Mouse (Mus musculus): ENCODE measurements around the gene Pou2f1.
A peak's percentile ranks its signal among the peaks of the same experiment; 100 is the strongest.

Gene Pou2f1

DNA sequence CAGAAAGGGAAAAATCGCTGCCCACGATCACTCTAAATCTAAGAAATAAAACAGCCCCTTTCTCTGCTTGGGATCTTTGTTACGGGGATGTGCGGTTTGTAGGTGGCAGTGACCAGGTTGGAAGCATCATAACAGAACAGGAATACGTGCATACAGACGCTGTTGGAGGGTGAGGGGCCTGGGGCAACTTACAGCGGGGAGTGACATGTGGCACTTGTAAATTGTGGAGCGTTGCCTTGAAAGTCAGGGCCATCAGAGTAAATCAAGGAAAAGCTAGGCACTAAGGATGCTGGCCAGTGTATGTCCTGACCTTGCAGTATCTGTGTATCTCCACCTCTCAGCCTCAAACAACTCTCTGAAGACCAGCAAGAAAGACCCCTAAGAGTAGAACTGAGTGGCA lies 154.1 kb downstream of the Pou2f1 start:
- DNase-seq (ENCODE audit: low spot score), result no peak

DNA sequence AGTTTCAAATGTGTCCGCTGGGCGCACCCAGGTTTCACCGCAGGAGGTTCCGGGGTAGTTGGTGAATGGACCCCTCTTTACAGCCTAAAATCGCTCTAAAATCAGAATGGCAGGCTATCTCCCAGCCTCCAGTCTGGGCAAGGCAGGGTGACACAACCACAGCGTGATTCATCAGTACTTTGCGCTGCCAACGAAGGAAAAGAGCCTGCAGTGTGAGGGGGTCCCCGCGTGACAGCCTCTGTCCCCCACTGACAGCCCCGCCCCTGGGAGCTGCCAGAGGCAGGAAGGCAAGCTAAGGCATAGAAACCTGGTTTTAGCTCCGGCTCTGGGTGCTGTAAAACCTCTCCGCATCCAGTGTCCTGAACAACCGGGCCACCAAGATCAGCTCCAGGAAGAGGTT lies 157.1 kb downstream of the Pou2f1 start:
- DNase-seq (ENCODE audit: low spot score), result no peak

DNA sequence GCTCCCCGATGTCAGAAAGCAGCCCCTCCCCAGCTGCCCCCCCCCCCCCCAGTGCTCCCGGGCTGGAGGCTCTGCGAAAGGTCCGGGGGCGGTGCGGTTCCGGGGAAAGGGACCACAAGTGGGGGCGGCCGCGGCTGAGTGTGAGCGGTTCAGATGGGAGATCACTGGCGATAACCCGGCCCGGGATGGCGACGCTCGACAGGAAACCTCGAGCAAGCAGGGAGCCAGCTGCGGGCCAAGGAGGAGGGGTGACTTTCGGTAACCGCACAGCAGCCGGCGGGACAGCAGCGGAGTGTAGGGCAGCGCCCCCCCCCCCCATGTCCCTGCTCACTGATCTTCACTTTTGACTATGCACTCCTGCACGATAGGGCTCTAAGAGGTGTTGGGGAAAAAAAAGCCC lies 157.5 kb downstream of the Pou2f1 start:
- DNase-seq (ENCODE audit: low spot score), result no peak

DNA sequence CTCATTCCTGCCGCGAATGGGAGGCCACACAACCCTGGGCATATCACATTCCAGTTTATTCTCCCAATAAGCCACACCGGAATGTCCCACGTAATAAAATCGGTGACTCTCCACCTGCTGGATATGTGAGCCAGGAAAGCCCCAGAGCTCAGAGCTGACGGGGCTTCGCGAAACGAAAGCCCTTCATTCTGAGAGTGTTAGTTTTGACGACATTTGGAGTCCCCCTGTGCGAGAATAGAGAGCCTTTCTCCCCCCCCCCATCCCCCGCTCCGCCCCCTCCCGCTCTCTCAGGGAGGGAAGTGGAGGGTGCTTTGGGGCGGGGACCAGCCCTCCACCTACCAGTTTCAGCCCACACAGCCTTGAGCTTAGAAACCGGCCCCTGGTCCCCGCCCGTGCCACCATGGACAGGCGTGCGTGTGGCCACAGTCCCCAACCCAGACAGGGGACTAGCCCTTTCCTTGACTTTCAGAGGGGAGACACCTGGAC lies 158.0 kb downstream of the Pou2f1 start:
- DNase-seq (ENCODE audit: low spot score), result no peak

DNA sequence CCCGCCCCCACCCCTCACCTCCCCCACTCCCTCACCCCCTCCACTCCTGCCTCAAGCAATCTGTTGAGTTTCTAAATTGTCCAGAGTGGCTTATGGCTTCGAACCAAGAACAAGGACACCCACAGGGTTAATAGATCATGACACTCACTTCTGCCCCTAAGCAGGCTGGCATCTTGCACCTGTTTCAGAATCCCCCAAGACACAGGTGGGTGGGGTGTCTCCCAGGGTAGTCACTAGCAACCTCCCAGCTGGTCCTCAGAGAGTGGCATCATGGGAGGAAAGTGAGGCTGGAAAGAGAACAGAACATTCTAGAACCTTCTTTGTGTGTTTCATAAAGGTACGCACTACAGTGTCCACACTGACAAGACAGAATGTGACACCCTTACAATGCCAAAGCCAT lies 158.9 kb downstream of the Pou2f1 start:
- no peak for DNase-seq (ENCODE audit: low spot score)

DNA sequence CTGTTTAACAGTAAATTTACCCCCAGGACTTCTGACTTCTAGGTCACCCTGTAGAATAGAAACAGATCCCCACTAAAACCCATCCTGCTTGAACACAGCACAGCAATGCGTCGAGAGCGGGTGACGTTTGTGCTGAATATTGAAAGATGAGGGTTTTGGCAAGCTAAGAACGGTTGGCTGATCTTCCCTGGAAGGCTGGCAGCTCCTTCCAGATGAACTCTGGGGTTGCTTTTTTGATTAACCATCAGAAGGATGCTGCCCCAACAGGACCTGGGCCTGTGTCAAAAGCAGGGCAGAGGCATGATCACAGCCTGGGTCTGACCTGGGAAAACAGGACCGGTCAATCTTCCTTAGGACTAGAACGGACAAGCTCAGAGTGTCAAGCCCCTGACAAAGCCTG lies 160.3 kb downstream of the Pou2f1 start:
- DNase-seq (ENCODE audit: low spot score), result no peak

DNA sequence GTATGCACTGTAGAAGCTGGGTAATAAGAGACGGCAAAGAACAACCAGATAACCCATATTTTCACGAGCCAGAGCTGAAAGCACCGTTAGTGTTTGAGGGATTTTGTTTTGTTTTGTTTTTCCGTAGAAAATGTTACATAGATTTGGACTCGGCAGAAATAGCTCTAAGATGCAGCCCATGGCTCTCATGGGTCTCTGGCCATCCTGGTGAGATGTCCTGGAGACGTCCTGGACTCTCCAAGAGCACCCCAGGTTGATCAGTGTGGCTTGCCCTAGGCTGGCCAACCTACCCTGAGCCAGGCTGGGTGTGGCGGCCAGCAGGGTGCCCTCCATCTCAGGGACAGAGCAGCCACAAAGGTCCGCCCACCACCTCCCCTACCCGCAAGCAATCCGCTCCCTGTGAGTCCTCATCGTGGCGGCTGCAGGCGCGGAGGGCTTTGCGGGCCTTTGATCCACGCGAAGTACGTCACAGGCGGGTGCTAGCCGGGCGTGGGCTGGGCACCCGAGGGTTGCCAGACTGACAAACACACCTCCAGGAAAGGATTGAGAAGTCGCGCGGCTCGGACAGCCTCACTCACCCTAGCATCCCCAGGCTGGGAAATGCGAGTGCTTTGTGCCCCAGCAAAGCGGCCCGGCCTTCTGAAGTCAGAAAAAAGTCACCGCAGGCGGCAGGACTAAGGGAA lies 161.8 kb downstream of the Pou2f1 start:
- peak; percentile 55 for DNase-seq (ENCODE audit: low spot score)

DNA sequence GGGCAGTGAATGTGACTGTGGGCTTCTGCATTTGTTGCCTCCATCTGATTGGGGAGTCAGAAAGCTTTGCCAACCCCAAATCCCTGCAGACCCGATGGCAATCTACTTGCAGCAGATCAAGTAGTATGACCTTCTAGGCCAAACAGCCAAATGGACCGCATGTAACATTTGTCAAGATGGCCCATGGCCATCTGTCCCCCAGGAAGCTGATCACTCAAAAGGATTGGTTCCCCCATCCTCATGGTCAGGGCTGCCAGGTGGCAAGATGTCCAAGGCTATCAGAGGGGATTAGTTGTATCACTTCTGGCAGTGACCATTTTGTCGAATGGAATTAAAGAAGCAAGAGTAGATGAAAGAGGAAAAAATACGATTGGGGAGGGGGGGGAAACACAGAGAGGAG lies 163.3 kb downstream of the Pou2f1 start:
- no peak for DNase-seq (ENCODE audit: low spot score)

DNA sequence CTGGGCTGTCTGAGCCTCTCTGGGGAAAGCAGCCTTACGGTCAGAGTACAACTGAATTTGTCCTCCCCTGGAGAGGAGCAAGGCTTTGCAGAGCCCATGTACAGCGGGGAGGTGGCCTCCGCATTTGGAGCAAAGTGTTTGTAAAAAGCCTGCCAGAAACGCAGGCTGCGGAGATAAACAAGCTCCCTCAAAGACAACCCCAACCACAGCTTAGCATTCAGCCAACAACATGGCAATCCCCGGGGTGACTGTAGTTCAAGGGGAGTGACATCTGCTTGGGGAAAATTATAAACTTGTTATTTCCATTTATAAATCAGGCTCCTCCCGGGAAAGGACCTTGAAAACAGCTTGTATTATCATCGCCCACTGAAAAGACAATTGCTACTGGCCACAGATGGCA lies 164.9 kb downstream of the Pou2f1 start:
- DNase-seq (ENCODE audit: low spot score), result no peak

DNA sequence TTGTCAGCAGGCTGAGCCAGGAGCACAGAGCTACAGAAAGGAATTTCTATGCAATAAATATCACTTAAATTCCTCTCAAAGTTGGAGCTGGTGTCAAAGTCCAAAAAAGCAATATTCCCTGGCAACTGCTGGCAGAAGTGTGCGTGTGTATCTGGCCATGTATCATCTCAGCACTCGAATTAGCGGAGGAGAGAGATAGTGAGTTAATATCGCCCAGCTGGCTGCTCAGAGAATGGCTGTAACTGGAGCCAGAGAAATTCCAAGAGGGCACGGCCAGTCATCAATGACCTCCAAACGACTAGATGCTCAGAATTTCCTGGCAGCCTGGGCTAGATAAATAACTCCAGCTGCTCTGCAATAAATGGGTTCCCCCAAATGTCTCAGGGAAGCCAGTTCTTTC lies 166.0 kb downstream of the Pou2f1 start:
- DNase-seq (ENCODE audit: low spot score), result no peak

DNA sequence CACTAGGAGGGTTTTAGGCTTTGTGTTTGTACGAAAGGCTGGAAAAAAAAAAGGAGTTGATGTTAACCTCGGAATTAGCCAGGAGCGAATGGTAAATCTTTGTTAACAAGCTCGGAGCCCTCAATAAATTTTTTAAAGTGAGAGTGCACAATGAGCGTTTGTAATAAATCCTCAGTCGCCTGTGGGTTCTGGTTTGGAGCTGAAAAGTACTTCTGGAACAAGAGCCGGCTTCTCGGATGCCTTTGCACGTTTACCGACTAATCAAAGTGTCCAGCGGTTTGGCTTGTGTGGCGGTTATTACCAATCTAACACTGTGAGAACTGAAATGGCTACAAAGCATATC lies 167.9 kb downstream of the Pou2f1 start:
- DNase-seq (ENCODE audit: low spot score), result no peak

DNA sequence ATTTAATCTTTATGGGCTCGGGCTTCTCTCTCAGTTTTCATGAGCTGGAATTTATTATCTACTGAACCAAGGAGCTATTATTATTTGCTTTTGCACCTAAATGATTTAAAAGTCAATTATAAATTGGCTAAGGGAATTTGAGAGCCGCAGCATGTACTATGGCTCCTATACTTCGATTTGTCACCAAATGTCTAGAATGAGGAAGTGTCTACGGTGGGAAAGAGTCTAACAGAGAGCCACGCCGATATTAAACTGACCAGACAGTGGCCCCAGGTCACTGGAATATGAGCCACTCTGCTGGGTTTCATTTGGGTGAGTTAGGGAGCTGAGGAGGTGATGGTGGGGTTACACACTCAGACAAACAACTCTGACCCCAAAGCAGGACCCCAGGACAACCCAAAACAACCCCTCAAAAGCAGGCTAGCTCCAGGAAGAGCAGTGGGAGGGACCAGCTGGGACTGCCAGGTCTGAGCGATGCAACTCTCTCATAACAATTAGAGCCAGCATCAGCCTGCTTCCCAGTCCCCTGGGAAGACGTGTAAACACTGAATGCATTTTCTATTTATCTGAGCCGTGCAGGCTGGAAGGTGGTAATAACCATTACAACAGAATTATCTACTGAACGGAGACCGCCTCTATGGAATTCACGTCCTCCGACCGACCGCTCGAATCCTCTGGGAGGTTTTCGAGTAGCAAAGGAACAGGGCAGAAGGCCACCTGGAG lies 168.4 kb downstream of the Pou2f1 start:
- DNase-seq (ENCODE audit: low spot score), result no peak

DNA sequence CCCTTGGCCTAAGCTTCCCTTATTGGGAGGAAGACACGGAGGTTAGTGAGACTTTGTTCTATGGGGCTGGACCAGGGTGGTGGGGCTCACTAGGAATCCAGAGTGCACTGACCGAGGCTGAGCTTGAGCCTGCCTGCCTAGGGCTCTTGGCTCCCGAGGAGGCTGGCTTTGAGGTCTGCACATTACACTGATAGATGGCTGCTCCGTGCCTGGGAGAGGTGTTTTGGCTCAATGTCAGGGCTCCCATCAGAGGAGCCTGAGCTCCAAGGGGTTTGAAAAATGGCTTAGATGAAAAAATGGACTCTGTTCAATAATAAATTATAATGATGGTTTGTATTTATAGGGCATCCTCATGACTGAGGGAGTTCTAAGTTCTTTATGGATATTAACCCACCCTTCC lies 169.2 kb downstream of the Pou2f1 start:
- no peak for DNase-seq (ENCODE audit: low spot score)

DNA sequence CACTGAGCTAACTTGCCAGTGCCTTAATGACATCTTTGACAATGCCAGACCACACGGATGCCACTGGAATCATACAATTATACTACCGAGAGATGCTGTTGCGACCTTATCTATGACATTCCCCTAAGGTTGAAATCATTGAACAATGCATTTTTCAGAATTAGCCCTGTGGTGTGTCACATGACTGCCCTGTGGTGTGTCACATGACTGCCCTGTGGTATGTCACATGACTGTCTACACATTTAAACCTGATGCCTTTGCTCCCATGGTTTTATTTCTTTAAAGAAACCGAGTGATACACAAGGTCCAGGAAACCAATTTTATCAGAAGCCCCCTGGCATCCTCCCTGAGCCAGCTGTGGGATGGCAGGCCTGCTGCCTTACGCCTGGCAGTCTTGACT lies 172.6 kb downstream of the Pou2f1 start:
- DNase-seq (ENCODE audit: low spot score), result no peak

DNA sequence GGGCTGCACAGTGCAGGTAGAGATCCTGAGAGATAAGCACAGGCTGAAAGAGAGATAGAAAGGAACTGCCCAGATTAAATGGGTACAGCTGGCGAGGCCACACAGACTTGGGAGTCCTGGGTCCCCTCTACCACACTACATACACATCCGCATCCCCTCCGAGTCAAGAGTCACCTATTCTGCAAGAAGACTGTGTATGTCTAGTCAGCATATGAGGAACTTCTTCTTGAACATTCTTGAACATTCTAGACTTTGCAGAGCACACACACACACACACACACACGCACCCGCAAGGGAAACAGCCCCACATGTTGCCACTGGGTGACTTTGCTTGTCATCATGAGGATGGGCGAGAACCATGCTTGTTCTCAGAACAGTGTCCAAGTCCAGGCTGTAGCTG lies 173.9 kb downstream of the Pou2f1 start:
- DNase-seq (ENCODE audit: low spot score), result no peak

DNA sequence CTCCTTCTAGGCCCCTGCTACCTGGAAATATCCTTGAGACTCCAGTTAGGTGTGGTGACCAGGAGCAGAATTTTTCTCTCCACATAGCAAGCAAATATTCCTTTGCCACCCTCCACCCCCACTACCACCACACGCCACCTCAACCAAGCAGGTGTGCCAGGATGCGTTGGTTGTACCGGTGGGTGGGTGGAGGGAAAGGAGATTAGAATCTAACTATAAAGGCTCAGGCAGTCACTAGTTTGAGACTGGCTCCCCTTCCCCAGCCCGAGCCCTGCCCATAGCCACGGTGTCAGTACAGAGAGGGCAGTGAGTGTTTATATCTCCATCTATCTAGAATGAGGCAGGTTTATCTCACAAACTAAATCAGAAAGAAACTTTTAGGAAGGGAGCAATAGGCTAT lies 174.3 kb downstream of the Pou2f1 start:
- no peak for DNase-seq (ENCODE audit: low spot score)

DNA sequence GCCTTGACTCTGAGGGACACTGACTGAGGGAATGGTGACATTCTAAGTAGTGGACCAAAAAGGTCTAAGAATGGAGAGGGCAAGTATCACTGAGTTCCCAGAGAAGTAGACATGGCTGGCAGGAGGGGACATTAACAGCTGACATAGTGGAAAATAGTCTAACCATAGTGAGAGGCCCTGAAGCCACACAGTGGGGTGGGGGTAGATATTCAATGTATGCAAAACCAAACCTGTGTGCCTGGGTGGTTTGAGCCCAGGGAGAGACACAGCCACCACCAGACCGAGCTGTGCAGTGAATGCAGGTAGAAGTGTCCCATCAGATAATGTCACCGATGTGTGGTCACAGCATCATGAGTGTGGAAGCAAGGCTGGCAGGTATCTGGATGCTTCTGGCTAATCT lies 180.4 kb downstream of the Pou2f1 start:
- DNase-seq (ENCODE audit: low spot score), result no peak

DNA sequence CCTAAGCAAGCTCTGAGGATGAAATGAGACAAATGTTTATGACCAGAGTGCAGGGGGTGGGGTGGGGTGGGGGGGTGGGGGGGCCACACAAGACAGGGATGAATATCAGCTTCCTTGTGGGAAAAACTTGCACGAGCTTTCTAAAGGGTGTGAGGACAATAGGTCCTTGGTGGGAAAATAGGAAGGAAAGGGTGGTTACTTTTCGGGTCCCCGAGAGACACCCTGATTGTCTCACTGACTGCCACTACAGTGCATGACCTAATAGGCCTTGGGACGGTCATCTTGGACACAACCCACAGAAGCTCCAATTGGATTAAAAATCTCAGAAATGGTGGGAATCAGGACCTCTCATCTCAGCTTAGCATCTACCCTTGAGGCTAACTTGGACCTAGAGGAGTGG lies 183.3 kb downstream of the Pou2f1 start:
- DNase-seq (ENCODE audit: low spot score), result no peak

DNA sequence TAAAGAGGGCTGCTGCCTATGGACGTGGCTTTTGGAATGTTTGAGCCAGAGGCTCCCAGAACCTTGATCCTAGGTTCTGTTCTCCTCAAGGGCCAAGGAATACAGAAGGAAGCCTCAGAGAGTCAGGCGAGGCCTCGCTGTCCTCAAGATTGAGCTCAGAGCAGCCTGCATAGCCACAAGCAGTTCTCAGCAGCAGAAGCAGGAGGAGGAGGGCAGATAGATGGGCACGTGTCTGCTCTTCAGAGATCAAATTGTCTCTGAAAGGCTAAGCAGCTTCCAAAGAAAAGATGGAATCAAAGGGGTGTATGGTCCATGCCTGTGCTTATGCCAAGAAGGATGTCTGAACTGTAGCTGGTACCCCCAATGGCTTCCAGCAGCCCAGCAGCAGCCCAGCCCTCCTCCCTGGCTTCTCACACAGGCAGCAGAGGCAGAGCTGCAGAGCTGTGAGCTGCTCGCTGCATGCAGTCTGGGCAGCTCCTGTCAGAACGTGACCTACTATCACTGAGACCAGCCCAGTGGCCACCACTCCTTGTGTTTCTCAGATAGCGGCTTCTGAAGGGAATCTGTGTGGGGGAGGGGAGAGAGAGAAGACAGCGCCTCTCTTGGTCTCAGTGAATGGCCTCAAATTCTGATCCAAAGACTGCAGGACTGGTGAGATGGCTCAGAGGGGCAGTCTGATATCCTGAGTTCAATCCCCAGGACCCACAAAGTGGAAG lies 184.2 kb downstream of the Pou2f1 start:
- no peak for DNase-seq (ENCODE audit: low spot score)

DNA sequence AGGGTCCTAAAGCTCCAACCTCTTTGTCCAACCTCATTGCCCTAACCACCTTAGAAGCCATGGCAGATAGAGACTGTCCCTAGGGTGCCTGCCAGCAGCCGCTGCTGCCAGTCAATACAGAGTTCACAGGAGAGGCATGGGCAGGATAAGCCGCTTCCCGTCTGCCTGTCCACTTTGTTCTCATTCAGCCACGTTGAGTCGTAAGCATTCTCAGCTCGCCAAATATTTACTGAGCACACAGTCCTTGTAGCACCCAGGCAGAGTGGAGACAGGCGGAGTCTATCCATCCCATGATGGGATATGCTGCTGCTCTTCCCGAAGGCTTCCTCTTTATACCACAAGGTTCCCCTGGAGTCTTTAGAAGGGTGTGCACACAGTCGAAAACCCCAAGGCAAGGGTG lies 185.2 kb downstream of the Pou2f1 start:
- no peak for DNase-seq (ENCODE audit: low spot score)

DNA sequence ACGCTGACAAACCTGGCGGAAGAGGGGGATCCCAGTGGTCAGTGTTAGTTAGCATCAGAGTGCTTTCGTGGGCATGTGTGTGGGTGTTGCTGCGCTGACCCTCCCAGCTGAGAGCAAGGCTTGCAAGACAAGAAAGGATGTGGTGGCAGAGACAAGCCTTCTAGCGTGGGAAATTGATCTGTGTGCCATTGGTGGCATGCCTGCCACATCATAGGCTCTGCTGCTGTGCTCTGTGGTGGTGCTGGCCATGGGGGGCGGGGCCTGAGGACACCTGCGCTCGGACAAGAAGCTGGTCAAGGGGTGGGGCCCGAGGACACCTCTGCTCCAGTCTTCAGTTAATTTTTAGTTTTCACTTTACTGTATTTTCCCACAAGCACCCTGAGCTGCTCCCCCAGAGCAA lies 186.1 kb downstream of the Pou2f1 start:
- DNase-seq (ENCODE audit: low spot score), result no peak

Data from testis, postnatal 10 days (tissue).